Mouse (Mus musculus): ENCODE measurements at regions not wholly inside any gene's neighbourhood (a gene's known extent, or its start where the extent isn't known, plus 50 kb on each side); places are given as distances from the start of the nearest gene placed in this dataset.

DNA sequence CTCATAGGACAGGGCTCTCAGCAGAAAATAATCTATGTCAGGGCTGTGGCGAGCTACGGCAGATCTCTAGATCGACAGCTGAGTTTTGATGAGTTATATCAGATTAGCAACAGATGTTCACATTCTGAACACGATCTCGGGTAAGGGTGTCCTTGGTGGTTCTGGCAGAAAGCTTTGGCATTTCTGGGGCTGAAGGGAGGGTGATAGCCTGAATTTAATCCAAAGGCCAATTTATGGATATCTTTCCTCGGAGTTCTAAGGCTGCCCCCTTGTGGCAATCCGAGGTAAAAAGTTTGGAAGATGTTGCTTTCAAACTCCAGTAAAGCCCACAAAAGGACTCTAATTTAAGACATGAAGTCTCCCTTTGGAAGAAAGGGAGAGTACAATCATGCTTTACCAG lies 101.3 kb upstream of the Luzp2 start:
- peak; percentile 36 to 44 for DNase-seq (ENCODE audit: low spot score in 2 of 2)

GRCm38 (mm10) chr7:54734861-54735260 lies 100.4 kb upstream of the Luzp2 start:
- DNase-seq (ENCODE audit: low spot score in 2 of 2) = no peak

DNA sequence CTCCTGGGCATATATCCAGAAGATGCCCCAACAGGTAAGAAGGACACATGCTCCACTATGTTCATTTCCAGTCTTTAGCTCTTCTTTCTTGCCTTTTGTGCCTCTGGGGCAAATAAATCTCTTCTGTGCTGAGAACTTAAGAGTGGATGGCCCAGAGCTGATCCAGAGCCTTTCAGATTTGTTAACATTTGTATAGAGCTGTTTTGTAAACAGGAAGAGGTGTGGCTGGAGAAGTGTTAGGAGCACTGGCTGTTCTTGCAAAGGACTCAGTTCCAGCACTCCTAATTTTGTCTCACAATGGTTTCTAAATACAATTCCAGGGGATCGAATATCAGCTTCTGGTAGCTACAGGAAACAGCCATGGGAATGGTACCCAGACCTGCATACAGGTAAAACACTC lies 68.0 kb upstream of the Luzp2 start:
- no peak for DNase-seq (ENCODE audit: low spot score in 2 of 2)

DNA sequence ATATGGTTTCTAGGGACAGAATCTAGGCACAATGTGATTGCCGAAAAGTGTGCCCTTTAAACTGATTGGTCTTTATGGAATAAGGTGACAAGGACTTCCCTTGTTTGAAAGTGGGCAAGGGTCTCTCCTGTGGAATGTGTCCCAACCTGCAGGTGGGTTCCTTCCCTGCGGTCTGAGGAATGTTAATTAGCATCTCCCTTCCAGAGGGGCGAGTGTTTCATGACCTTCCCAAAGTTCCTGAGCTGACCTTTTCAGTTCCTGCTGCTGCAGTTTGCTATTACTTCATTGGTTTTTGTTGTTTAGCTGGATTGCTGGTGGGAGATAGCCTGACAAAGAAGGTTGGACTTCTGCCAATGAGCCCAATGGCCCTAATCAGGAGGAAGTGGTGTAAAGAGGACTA lies 66.6 kb upstream of the Luzp2 start:
- DNase-seq (ENCODE audit: low spot score in 2 of 2) = no peak

DNA sequence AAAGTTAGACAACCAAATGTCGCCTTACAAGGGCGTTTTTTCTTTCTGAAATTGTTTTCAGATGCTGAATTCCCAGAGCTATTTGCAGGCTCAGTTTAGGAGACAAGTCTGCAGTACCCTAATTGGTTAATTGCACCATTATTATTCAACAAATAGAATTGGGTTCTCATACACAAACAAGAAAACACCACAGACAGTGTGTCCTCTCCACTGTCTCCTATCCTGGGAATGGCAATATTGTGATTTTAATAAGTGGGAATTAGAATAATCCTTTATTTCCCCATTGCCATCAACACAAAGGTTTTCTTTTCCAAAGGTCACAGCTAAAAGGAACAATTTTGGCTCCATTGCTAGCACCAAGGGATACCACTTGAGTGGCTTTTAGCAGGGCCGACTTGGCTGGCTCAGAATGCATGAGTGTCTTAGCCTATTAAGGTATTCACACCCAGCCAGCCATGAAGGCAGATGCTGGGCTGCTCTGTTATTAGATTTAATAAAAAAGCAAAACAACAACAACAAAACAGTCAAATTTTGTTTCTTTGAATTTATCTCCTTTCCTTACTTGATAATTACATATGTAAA lies 53.3 kb upstream of the Luzp2 start:
- no peak for DNase-seq (ENCODE audit: low spot score in 2 of 2)

GRCm38 (mm10) chr7:54782604-54783003 lies 52.7 kb upstream of the Luzp2 start:
- no peak for DNase-seq (ENCODE audit: low spot score in 2 of 2)

- DNase-seq (ENCODE audit: low spot score in 2 of 2) = no peak
Observed at GRCm38 (mm10) chr7:54783550-54784529, 51.5 kb upstream of the Luzp2 start.
